Mouse (Mus musculus): Measurements from ENCODE around the gene Gbp2. TPM values are rescaled to one million over a fixed set of nuclear protein-coding genes. Genes with fewer than 3 reads are reported as not detected.

Gbp2 gene
- total RNA-seq, 2 experiments from 2014 or later = 8.8 to 9.8 TPM

Small RNAs within 50 kb of the gene (microRNA-seq; reads per million reads assigned to microRNA genes)
- 0 reads per million in 2 experiments for gene Mir6381

Other genes with a start within 250 kb of the Gbp2 start
- 100 to 1,000 TPM; 678 to 728 TPM for gene Pdlim5, start 224.9 kb upstream of the Gbp2 start, total RNA-seq (2021)
- gene Gbp5, start 126.6 kb upstream of the Gbp2 start, total RNA-seq (2021) = 1 to 10 TPM; 6.8 to 9.3 TPM
- gene Gbp7, start 90.3 kb upstream of the Gbp2 start, total RNA-seq (2021) = 10 to 100 TPM in 1 of 2 experiments, 1 to 10 TPM in 1; 9.6 to 10.5 TPM
- gene Gbp3, start 60.6 kb upstream of the Gbp2 start, total RNA-seq (2021) = 10 to 100 TPM; 10.5 to 13.3 TPM
- under 1 TPM; 0.10 to 0.12 TPM for gene Gbp2b, start 25.8 kb upstream of the Gbp2 start, total RNA-seq (2021)
- 1 to 10 TPM; 5.4 to 8.2 TPM for gene Kyat3, start 80.4 kb downstream of the Gbp2 start, total RNA-seq (2021)
- 10 to 100 TPM; 20.4 to 21.7 TPM for gene Gtf2b, start 144.4 kb downstream of the Gbp2 start, total RNA-seq (2021)